ENCODE assay signal across 1 mouse cellular context in genomic region chr17:28484704-28485445, GRCm38 (mm10).
A peak's percentile ranks its signal among the peaks of the same experiment; 100 is the strongest.
TF ChIP-seq lines count a peak whose summit lies in the region.

No protein-coding gene starts in this region.

TF ChIP-seq in MEL, 35 proteins besides CTCF, POLR2A, EP300 and RAD21 (continued from another document):
- peak; percentile 79 for TF ChIP-seq SIN3A (IDR thresholded peaks at IDR 0.05; ENCODE audit: low read length)
- peak; percentile 78 for TF ChIP-seq ZNF384 (IDR thresholded peaks at IDR 0.05; ENCODE audit: low read depth, low read length)
- no peak for TF ChIP-seq ZKSCAN1 (IDR thresholded peaks at IDR 0.05; ENCODE audit: low read depth, low read length)
- TF ChIP-seq TCF12 (IDR thresholded peaks at IDR 0.05; ENCODE audit: low read depth, low read length), result no peak
- no peak for TF ChIP-seq USF1 (IDR thresholded peaks at IDR 0.05; ENCODE audit: low read depth, low read length)
- TF ChIP-seq ZC3H11A (IDR thresholded peaks at IDR 0.05; ENCODE audit: low read depth, low read length), result 0 out of 2 replicates have a peak, but pooled peaks have one; percentile 3
- peak; percentile 77 for TF ChIP-seq MAX (IDR thresholded peaks at IDR 0.05; ENCODE audit: low read length)
- TF ChIP-seq ETS1 (IDR thresholded peaks at IDR 0.05; ENCODE audit: low read depth, low read length), result no peak
- no peak for TF ChIP-seq RCOR1 (IDR thresholded peaks at IDR 0.05; ENCODE audit: low read depth, low read length)
- no peak for TF ChIP-seq JUND (IDR thresholded peaks at IDR 0.05; ENCODE audit: low read depth, low read length)
- no peak for TF ChIP-seq CHD2 (IDR thresholded peaks at IDR 0.05; ENCODE audit: low read length)
- TF ChIP-seq TBP (IDR thresholded peaks at IDR 0.05; ENCODE audit: low read depth, low read length), result no peak
- peak; percentile 34; the same call in 1 of the 2 replicates for TF ChIP-seq MEF2A (IDR thresholded peaks at IDR 0.05; ENCODE audit: extremely low read depth, insufficient replicate concordance, low read depth, low read length, poor library complexity, severe bottlenecking)
